In the genomic region with DNA sequence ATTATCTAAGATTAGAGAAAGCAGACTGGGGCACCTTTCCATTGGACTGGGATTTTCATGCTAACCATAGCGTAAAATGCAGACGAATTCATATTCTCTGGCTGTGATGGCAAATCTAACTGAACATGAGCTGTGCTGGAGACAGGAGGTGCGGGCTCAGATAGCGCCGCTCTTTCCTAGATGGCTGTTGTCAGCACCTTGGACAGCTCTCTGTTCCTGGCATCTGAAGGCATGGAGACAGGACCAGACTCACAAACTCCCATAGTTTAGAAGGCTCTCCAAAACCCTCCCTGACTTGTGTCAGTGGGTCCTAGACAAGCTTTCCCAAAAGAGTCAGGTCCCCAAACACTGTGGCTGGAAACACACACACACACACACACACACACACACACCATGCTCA, we compare ENCODE assay signal across 8 mouse cellular contexts. TPM values are rescaled to one million over a fixed set of nuclear protein-coding genes. Genes with fewer than 3 reads are reported as not detected.
DNase-seq lines count a peak whose midpoint lies in the region; ATAC-seq and TF ChIP-seq lines count a peak whose summit lies in the region.

No protein-coding gene starts in this region.

- H3K36me3 ChIP-seq in hindbrain, postnatal 0 days (ENCODE audit: insufficient read depth, low read length), result no peaks in the 10 kb centered on the region

- intact Hi-C loops in heart, postnatal 25 days (cut with DNase I), result no loop called here

- no peak overlapping the region for H3K4me2 ChIP-seq in hindbrain, postnatal 0 days (ENCODE audit: low read depth, low read length)

- DNase-seq in heart, adult 11 months, result peak; percentile 12
- DNase-seq in heart, postnatal 25 days (ENCODE audit: low spot score), result no peak
- DNase-seq in right cerebral cortex, postnatal 10 days (ENCODE audit: low spot score in 2 of 2), result peak; percentile 29 to 30
- DNase-seq in right cerebral cortex, adult 18-20 months, result no peak
- peak; percentile 53 for DNase-seq in hindbrain, postnatal 0 days (ENCODE audit: low spot score)
- DNase-seq in retina, postnatal 1 day, result peak; percentile 66
- DNase-seq in layer of hippocampus, adult 8-10 months (ENCODE audit: low spot score in 2 of 2), result no peak

- no peak overlapping the region for H3K4me3 ChIP-seq in hindbrain, postnatal 0 days (ENCODE audit: low read length)

- no peak overlapping the region for H3K9ac ChIP-seq in hindbrain, postnatal 0 days (replicated peaks; ENCODE audit: low read length)

- no peaks in the 10 kb centered on the region for H3K9me3 ChIP-seq in hindbrain, postnatal 0 days (ENCODE audit: low read length)

- H3K27me3 ChIP-seq in hindbrain, postnatal 0 days (ENCODE audit: insufficient read depth, low read length), result no peaks in the 10 kb centered on the region

- 28% methylated on average over 5 of the region's 5 CpGs for WGBS in hindbrain, postnatal 0 days

- H3K4me1 ChIP-seq in hindbrain, postnatal 0 days (ENCODE audit: insufficient read depth, low read length), result no peaks in the 10 kb centered on the region

- TF ChIP-seq CTCF in hindbrain, postnatal 0 days (IDR thresholded peaks at IDR 0.05; ENCODE audit: low read depth), result no peak

- no peak for ATAC-seq in hindbrain, postnatal 0 days
- ATAC-seq in granulocyte monocyte progenitor cell, adult 5-6 weeks (replicated peaks; ENCODE audit: poor library complexity, severe bottlenecking), result no peak

- H3K27ac ChIP-seq in hindbrain, postnatal 0 days, result no peak overlapping the region

RNA-seq across cellular contexts. Expression of gene Tmem132c, which starts 49.7 kb away (rescaled TPM):
- under 1 TPM; 0.08 to 0.13 TPM for total RNA-seq in heart, postnatal 25 days (2021)
- 46.0 and 52.7 TPM in 2 replicates for total RNA-seq in hindbrain, postnatal 0 days (2014; rRNA removed)
- 12.9 and 13.5 TPM in 2 replicates for polyA plus RNA-seq in hindbrain, postnatal 0 days (2015; fragmentation: Nextera tagmentation; extraction: Ambion mirVana)
- total RNA-seq in granulocyte monocyte progenitor cell, adult 5-6 weeks (2014; fragmentation: Nextera tagmentation), result not detected in 2 replicates
- not detected in 2 replicates for total RNA-seq in granulocyte monocyte progenitor cell, adult 5-6 weeks (2017)
- 1 to 10 TPM; 3.9 to 4.1 (median 4.0) TPM for total RNA-seq in layer of hippocampus, adult 8-10 months (2022)

Comparison
In these comparisons a context has a peak if more than half of its experiments do, and no peak if none do; other contexts are left out.
1. DNase-seq: peak in heart, adult 11 months (single experiment), right cerebral cortex, postnatal 10 days (2 of 2), hindbrain, postnatal 0 days (single experiment) and retina, postnatal 1 day (single experiment); none in heart, postnatal 25 days (single experiment), right cerebral cortex, adult 18-20 months (single experiment) and layer of hippocampus, adult 8-10 months (0 of 2).
2. RNA of gene Tmem132c, which starts 49.7 kb away (total RNA-seq): 46.0 to 52.7 TPM in hindbrain, postnatal 0 days and 3.9 to 4.1 TPM in layer of hippocampus, adult 8-10 months; 0.08 to 0.13 TPM in heart, postnatal 25 days and not detected in granulocyte monocyte progenitor cell, adult 5-6 weeks; every median in the first group is over 4 times any median in the second.